Mouse (Mus musculus) CH12.LX (cell line): ENCODE results near the gene Tnfrsf22. TPM values are rescaled to one million over a fixed set of nuclear protein-coding genes. Genes with fewer than 3 reads are reported as not detected.

ENCODE experiments used
- DNase-seq: peaks from one replicate; pipeline ENCODE4 v3.0.0-alpha.2; 2013; ENCODE audit errors: extremely low read depth
- H3K27ac ChIP-seq: 2 replicates; pipeline ENCODE4 v1.5.1; 2012; ENCODE audit warnings: low read depth, mild to moderate bottlenecking, control low read depth, moderate library complexity; ENCODE audit not compliant: insufficient read depth
- H3K27me3 ChIP-seq: replicated peaks from 2 replicates; pipeline ENCODE3; 2012; ENCODE audit warnings: inconsistent platforms
- H3K36me3 ChIP-seq, 2 experiments: replicated peaks in 1 of 2; 2 replicates each; pipeline versions ENCODE3 to v1.6.1; 2012; ENCODE audit warnings: inconsistent platforms in 1 of 2, low read length in 1 of 2, mild to moderate bottlenecking in 1 of 2, mixed read lengths in 1 of 2, moderate library complexity in 1 of 2; ENCODE audit not compliant: control insufficient read depth in 1 of 2, insufficient read depth in 1 of 2
- H3K4me1 ChIP-seq, 2 experiments: 2 replicates each; pipeline ENCODE4 v1.6.1; 2012; ENCODE audit warnings: inconsistent platforms in 1 of 2, moderate library complexity in 1 of 2; ENCODE audit not compliant: insufficient read depth in 2 of 2, control insufficient read depth in 1 of 2
- H3K4me2 ChIP-seq: 2 replicates; pipeline ENCODE4 v1.6.1; 2012; ENCODE audit warnings: low read depth, mild to moderate bottlenecking, control low read depth; ENCODE audit not compliant: poor library complexity, insufficient read depth, severe bottlenecking
- H3K4me3 ChIP-seq, 3 experiments: fragments of 150-350 bp in 1 of 3; sonication (generic) in 1 of 3; replicated peaks in 1 of 3; 2 replicates each; pipeline versions ENCODE3 to v1.5.1; 2011 to 2012; ENCODE audit warnings: low read depth in 2 of 3, low read length in 2 of 3, mild to moderate bottlenecking in 2 of 3, moderate library complexity in 2 of 3, control low read depth in 1 of 3, improper control_type of control experiment in 1 of 3, inconsistent platforms in 1 of 3, mixed read lengths in 1 of 3; ENCODE audit not compliant: poor library complexity in 1 of 3
- H3K79me2 ChIP-seq: replicated peaks from 2 replicates; pipeline ENCODE4 v1.6.1; 2012; ENCODE audit warnings: mild to moderate bottlenecking, moderate library complexity; ENCODE audit not compliant: control insufficient read depth, poor library complexity, insufficient read depth, severe bottlenecking; ENCODE audit errors: extremely low read depth
- H3K9ac ChIP-seq: 2 replicates; pipeline ENCODE4 v1.6.1; 2012; ENCODE audit warnings: low read depth, mild to moderate bottlenecking, control low read depth, moderate library complexity; ENCODE audit not compliant: insufficient read depth
- H3K9me3 ChIP-seq: replicated peaks from 2 replicates; pipeline ENCODE3; 2012; ENCODE audit warnings: low read length, inconsistent platforms, mixed read lengths
- BHLHE40 ChIP-seq: IDR thresholded peaks from 2 replicates; pipeline ENCODE4 v1.6.1; 2011; ENCODE audit warnings: mild to moderate bottlenecking, low read depth, low read length, improper control_type of control experiment
- CHD1 ChIP-seq: IDR thresholded peaks from 2 replicates; pipeline ENCODE4 v1.6.1; 2012; ENCODE audit warnings: low read depth, low read length, improper control_type of control experiment, inconsistent platforms
- CHD2 ChIP-seq: IDR thresholded peaks from 2 replicates; pipeline ENCODE4 v1.6.1; 2011; ENCODE audit warnings: low read length, improper control_type of control experiment
- E2F4 ChIP-seq: IDR thresholded peaks from 2 replicates; pipeline ENCODE4 v1.6.1; 2011; ENCODE audit warnings: low read depth, low read length, improper control_type of control experiment; ENCODE audit not compliant: insufficient replicate concordance
- ELF1 ChIP-seq: IDR thresholded peaks from 2 replicates; pipeline ENCODE4 v1.6.1; 2014; ENCODE audit warnings: low read depth, mild to moderate bottlenecking, inconsistent platforms, low read length, improper control_type of control experiment
- EP300 ChIP-seq: IDR thresholded peaks from 2 replicates; pipeline ENCODE4 v1.6.1; 2011; ENCODE audit warnings: low read length, improper control_type of control experiment
- IRF4 ChIP-seq: IDR thresholded peaks from 2 replicates; pipeline ENCODE4 v1.6.1; 2014; ENCODE audit warnings: low read depth, mild to moderate bottlenecking, inconsistent platforms, low read length, improper control_type of control experiment
- JUND ChIP-seq: conservative IDR thresholded peaks from 2 replicates; pipeline ENCODE4 v1.6.1; 2011; ENCODE audit warnings: low read depth, low read length, improper control_type of control experiment
- KAT2A ChIP-seq: IDR thresholded peaks from 2 replicates; pipeline ENCODE4 v1.6.1; 2012; ENCODE audit warnings: low read length, improper control_type of control experiment, inconsistent platforms; ENCODE audit not compliant: insufficient replicate concordance
- MAFK ChIP-seq: IDR thresholded peaks from 2 replicates; pipeline ENCODE4 v1.6.1; 2011; ENCODE audit warnings: low read length, improper control_type of control experiment; ENCODE audit not compliant: insufficient replicate concordance
- MAX ChIP-seq: IDR thresholded peaks from 2 replicates; pipeline ENCODE4 v1.6.1; 2011; ENCODE audit warnings: low read length, improper control_type of control experiment
- MAZ ChIP-seq: IDR thresholded peaks from 2 replicates; pipeline ENCODE4 v1.6.1; 2012; ENCODE audit warnings: low read depth, mild to moderate bottlenecking, inconsistent platforms, low read length, improper control_type of control experiment, moderate library complexity
- MEF2A ChIP-seq: IDR thresholded peaks from 2 replicates; pipeline ENCODE4 v1.6.1; 2014; ENCODE audit warnings: low read depth, mild to moderate bottlenecking, inconsistent platforms, low read length, improper control_type of control experiment, borderline replicate concordance
- PAX5 ChIP-seq: IDR thresholded peaks from 2 replicates; pipeline ENCODE4 v1.6.1; 2012; ENCODE audit warnings: low read length, inconsistent platforms, mixed read lengths
- POLR2A ChIP-seq: IDR thresholded peaks from 2 replicates; pipeline ENCODE4 v1.6.1; 2011; ENCODE audit warnings: low read depth, mild to moderate bottlenecking, improper control_type of control experiment, low read length
- RAD21 ChIP-seq: IDR thresholded peaks from 2 replicates; pipeline ENCODE4 v1.6.1; 2011; ENCODE audit warnings: low read depth, mild to moderate bottlenecking, low read length, improper control_type of control experiment, moderate library complexity
- TCF12 ChIP-seq: IDR thresholded peaks from 2 replicates; pipeline ENCODE4 v1.6.1; 2014; ENCODE audit warnings: low read depth, mild to moderate bottlenecking, inconsistent platforms, low read length, improper control_type of control experiment
- USF1 ChIP-seq: IDR thresholded peaks from 2 replicates; pipeline ENCODE4 v1.6.1; 2014; ENCODE audit warnings: low read depth, mild to moderate bottlenecking, inconsistent platforms, low read length, improper control_type of control experiment
- USF2 ChIP-seq: conservative IDR thresholded peaks from 2 replicates; pipeline ENCODE4 v1.6.1; 2011; ENCODE audit warnings: low read depth, low read length, improper control_type of control experiment
- ZC3H11A ChIP-seq: IDR thresholded peaks from 2 replicates; pipeline ENCODE4 v1.6.1; 2012; ENCODE audit warnings: low read depth, mild to moderate bottlenecking, inconsistent platforms, low read length, improper control_type of control experiment
- ZMIZ1 ChIP-seq: IDR thresholded peaks from 2 replicates; pipeline ENCODE4 v1.6.1; 2012; ENCODE audit warnings: low read depth, mild to moderate bottlenecking, inconsistent platforms, low read length, improper control_type of control experiment
- ZNF384 ChIP-seq: IDR thresholded peaks from 2 replicates; pipeline ENCODE4 v1.6.1; 2012; ENCODE audit warnings: low read depth, low read length, improper control_type of control experiment, inconsistent platforms
- dilution Hi-C: fragments of 300-500 bp; cut with MboI; formaldehyde crosslinking; loops from 2 replicates; pipeline ENCODE4 v1.14.3; 2020; ENCODE audit warnings: low sequenced_read_pairs; ENCODE audit not compliant: extremely low pct_unique_long_range_greater_than_20kb, extremely low pct_ligation_motif_present
- in situ Hi-C: fragments of 300-500 bp; cut with MboI; formaldehyde crosslinking; loops from 3 replicates; pipeline ENCODE4 v1.14.3; 2019; ENCODE audit warnings: low sequenced_read_pairs, low pct_ligation_motif_present, low pct_unique_long_range_greater_than_20kb, mixed read lengths
- polyA plus RNA-seq: library from polyadenylated mRNA; unstranded; fragments of >175 nt; gene quantifications from 2 replicates; pipeline ENCODE4 v1.2.1, GENCODE M21; 2012; ENCODE audit warnings: low read depth; ENCODE audit not compliant: insufficient read length
- total RNA-seq, 2 experiments: library from RNA; depleted of rRNA; stranded (reverse); fragments of 300-350 nt in 1 of 2; fragments of >200 nt in 1 of 2; gene quantifications; 2 replicates each; pipeline ENCODE4 v1.2.3; 2012 to 2014

The Tnfrsf22 gene
- total and polyA plus RNA-seq, 3 experiments = 3.8 to 8.7 (median 5.2) TPM

- H3K27ac ChIP-seq = no peak overlapping the region
- dilution Hi-C loops = no loop called here
- peaks cover 0 to 39% of the 10 kb centered on the region in 2 experiments for H3K36me3 ChIP-seq
- in situ Hi-C loops = loop anchor here (5.0 kb wide), 1 partner anchor 97 kb away; no protein-coding TSS in a partner anchor
- DNase-seq = no peak
- no peaks in the 10 kb centered on the region for H3K79me2 ChIP-seq
- H3K27me3 ChIP-seq = peaks cover 3% of the 10 kb centered on the region
- no peak overlapping the region for H3K9ac ChIP-seq
- no peak overlapping the region for H3K4me3 ChIP-seq
- H3K4me2 ChIP-seq = no peak overlapping the region
- no peak for TF ChIP-seq KAT2A
- TF ChIP-seq ZNF384 = no peak
- no peak for TF ChIP-seq BHLHE40
- TF ChIP-seq EP300 = no peak
- TF ChIP-seq TCF12 = no peak
- no peak for TF ChIP-seq IRF4
- no peak for TF ChIP-seq POLR2A
- no peak for TF ChIP-seq MAX
- TF ChIP-seq MAFK = no peak
- TF ChIP-seq CHD2 = no peak
- no peak for TF ChIP-seq ZC3H11A
- TF ChIP-seq JUND = no peak
- TF ChIP-seq RAD21 = no peak
- TF ChIP-seq USF1 = no peak
- no peak for TF ChIP-seq E2F4
- H3K4me1 ChIP-seq = no peaks in the 10 kb centered on the region
- peaks cover 2% of the 10 kb centered on the region for H3K9me3 ChIP-seq
These were observed 45.1 kb upstream of the Tnfrsf22 start for GRCm38 (mm10) chr7:143694550-143694949.

- peaks cover 3 to 46% of the 10 kb centered on the region in 2 experiments for H3K36me3 ChIP-seq
- H3K4me1 ChIP-seq = no peaks in the 10 kb centered on the region
- TF ChIP-seq MAZ = no peak
- no peak for TF ChIP-seq PAX5
- no peak for TF ChIP-seq MAFK
- no peak for TF ChIP-seq CHD1
- TF ChIP-seq MEF2A = no peak
- TF ChIP-seq ZMIZ1 = no peak
- no peak for TF ChIP-seq TCF12
- no peak for TF ChIP-seq POLR2A
- TF ChIP-seq ELF1 = no peak
- no peak for TF ChIP-seq USF2
- TF ChIP-seq, all 38 proteins: peak for 0
- peaks cover 2% of the 10 kb centered on the region for H3K9me3 ChIP-seq
- H3K79me2 ChIP-seq = no peaks in the 10 kb centered on the region
- DNase-seq = no peak
- peaks cover 3% of the 10 kb centered on the region for H3K27me3 ChIP-seq
- dilution Hi-C loops = no loop called here
- in situ Hi-C loops = loop anchor here (5.0 kb wide), 1 partner anchor 96 kb away; no protein-coding TSS in a partner anchor
- H3K27ac ChIP-seq = no peak overlapping the region
- H3K4me2 ChIP-seq = no peak overlapping the region
- H3K4me3 ChIP-seq = no peak overlapping the region
- H3K9ac ChIP-seq = no peak overlapping the region
These were observed 43.5 kb upstream of the Tnfrsf22 start for GRCm38 (mm10) chr7:143692746-143693510.
